Mouse (Mus musculus): Measurements from ENCODE around the gene Arhgef28.

Gene Arhgef28

DNA sequence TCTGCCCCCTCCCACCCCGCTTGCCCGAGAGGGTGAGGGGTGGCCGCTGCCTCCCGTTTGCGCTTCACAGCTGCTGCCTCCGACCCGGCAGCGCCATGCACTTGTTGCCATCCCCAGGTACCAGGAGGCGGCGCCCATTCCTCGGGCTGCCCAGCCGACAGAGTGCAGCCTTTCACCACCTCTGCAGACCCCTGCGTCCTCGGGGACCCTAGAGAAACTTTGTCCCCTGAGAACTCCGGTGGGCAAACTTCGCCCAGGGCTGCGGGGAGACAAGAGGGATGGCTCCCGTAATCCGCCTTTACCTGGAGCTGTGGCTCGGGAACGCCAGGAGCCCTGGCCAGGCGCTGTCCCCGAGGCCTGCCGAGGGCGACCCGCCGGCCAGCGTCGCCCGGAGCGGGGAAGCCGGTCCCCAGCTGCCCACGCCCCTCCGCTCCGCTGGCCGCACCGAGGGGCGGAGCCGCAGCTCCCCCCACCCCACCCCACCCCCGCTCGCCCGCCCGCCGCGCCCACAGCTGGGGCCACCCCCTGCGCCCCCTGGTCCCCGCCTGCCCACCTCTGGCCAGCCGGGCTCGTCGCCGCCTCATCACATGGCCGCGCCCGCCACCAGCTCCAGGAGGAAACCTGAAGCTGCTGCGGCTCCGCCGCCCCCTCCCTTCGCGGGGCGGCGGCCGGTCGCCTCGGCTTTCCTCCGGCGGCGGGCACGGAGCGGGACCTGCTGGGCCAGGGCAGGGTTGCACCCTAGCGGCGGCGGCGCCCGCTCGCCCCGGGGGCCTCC is at the start of gene Arhgef28:
TSS of gene Arhgef28 (minus strand) at position 669 of the 775 bp plus-strand sequence.
- DNase-seq (ENCODE audit: low spot score in 2 of 2) = peak; percentile 62 to 65

- DNase-seq (ENCODE audit: low spot score in 2 of 2) = peak; percentile 78 to 88
Observed at GRCm38 (mm10) chr13:98254921-98255320, 48.7 kb upstream of the Arhgef28 start.

DNA sequence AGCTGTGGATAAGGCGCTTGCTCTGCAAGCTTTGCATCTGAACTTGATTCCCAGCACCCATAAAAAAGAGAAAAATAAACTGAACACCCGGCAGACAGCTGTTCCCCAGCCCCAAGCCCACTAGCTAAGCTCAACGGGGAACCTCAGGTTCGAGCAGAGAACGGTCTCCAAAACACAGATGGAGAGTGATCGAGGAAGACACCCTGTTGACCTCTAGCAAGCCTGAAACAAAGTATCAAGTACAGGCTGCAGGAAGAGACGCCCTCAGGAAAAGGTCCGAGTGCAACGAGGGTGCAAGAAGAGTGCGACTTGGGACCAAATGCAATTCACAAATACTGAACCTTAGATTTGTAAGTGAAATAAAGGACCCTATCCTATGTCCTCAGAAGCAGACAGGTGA is 43.4 kb upstream of the Arhgef28 start:
- no peak for DNase-seq (ENCODE audit: low spot score in 2 of 2)

- DNase-seq (ENCODE audit: low spot score in 2 of 2) = no peak
Observed at GRCm38 (mm10) chr13:98245386-98245785, 39.1 kb upstream of the Arhgef28 start.

DNA sequence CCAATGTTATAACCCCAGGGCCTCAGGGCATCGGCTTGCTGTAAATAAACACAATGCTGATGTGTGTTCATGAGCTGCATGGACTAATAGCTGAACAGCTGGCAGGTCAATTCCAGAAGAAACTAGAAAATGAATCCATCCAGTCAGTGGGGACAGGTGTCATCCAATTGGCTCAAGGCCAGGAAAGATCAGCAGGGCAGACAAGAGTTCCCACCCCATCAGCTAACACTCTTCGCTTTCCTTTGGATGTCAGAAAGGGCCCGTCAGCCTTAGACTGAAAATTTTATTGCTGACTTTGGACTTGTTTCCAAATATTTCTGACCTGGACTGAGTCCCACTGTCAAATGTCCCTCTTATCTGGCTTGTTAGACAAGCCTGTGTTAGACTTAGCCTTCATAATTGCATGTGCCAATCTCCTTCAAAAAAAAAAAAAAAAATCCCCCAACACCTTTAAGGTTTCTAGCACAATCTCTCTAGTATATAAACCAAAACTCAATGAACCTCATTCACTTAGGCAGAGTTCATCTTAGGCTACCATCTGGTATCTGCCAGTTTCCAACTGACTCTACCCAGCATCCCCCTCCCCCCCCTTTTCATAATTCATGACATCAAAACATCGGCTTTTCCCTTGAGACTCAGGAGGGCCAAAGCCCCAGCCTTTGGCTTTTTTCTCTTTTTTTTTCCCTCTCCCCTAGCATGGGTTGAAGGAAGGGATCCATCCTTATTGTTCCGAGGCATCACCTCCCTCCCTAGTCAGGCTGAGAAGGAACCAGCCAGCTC is 38.5 kb upstream of the Arhgef28 start:
- no peak for DNase-seq (ENCODE audit: low spot score in 2 of 2)

- no peak for DNase-seq (ENCODE audit: low spot score in 2 of 2)
Observed at GRCm38 (mm10) chr13:98241531-98242282, 35.5 kb upstream of the Arhgef28 start.

- DNase-seq (ENCODE audit: low spot score in 2 of 2) = peak; percentile 84 to 90
Observed at GRCm38 (mm10) chr13:98239978-98240641, 33.9 kb upstream of the Arhgef28 start.

DNA sequence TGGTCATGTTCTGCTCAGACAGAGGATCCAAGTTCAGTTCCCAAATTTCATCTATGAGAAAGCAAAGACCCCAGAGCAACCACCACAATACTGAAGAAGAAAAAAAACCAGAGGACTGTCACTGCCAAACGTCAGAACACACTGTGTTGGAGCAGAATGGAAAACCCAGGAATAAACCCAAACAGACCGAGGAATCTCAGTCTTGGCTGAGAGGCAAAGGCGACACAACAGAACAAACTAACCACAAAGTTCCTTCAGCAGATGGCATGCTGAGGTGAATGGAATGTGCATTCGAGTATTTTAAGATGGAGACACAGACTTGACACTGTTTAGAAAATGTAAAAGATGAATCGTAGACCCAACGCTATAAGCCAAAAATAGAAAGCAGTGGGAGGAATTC is 29.2 kb upstream of the Arhgef28 start:
- DNase-seq (ENCODE audit: low spot score in 2 of 2) = peak in 1 of 2 experiments; percentile 49

- DNase-seq (ENCODE audit: low spot score in 2 of 2) = no peak
Observed at GRCm38 (mm10) chr13:98230511-98230910, 24.3 kb upstream of the Arhgef28 start.

DNA sequence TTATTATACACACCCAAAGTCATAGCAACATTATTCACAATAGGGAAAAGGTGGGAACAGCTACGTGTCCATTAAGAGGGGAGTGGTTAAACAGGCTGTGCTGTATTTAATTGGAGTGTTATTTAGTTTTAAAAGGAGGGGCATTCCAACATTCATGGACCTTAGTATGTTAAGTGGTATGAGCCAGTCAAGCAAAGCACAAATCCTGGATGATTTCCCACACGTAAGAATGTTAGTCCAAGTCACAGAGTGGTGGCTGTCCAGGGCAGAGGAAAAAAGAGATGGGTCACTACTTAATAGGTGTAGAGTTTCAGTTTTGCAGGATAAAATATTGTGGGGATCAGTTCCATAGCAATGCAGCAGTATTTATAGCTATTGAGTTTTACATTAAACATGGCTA is 20.0 kb upstream of the Arhgef28 start:
- no peak for DNase-seq (ENCODE audit: low spot score in 2 of 2)

GRCm38 (mm10) chr13:98222848-98223247 is 16.6 kb upstream of the Arhgef28 start:
- DNase-seq (ENCODE audit: low spot score in 2 of 2) = peak in 1 of 2 experiments; percentile 27

GRCm38 (mm10) chr13:98210137-98210536 is 3.9 kb upstream of the Arhgef28 start:
- no peak for DNase-seq (ENCODE audit: low spot score in 2 of 2)

DNA sequence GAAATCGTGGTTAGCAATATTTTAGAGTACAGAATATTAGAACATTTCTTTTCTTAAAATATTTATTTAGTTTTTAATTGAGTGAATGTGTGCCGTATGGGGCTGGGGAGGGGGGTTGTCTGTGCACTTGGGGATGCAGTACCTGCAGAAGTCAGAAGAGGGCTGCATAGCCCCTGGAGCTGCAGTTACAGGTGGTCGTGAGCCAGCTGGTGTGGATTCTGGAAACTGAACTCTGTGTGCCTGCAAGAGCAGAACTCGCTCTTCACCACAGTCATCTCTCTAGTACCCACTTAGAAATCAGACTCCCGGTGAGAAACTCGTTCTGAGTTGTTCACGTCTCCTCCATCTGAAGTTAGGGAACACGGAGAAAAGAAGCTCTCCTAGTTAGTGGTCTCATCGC is 2.6 kb upstream of the Arhgef28 start:
- peak; percentile 62 to 67 for DNase-seq (ENCODE audit: low spot score in 2 of 2)

DNA sequence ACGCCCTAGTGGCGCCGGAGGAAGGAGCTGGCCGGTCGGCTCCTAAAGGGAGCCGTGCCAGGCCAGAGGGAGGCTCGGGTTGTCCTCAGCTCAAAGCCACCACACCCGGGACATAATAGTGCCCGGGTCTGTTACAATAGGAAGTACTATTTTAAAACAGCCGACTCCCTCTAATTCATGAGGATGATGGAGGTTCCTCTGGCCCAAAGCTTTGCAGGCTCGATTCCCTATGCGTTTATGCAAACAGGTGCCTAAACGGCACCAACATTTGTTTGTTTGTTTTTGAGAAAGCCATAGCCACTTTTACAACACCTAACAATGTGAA is 269 bp upstream of the Arhgef28 start:
- DNase-seq (ENCODE audit: low spot score in 2 of 2) = no peak

- no peak for DNase-seq (ENCODE audit: low spot score in 2 of 2)
Observed at GRCm38 (mm10) chr13:98205111-98205510, 1.1 kb downstream of the Arhgef28 start.

- DNase-seq (ENCODE audit: low spot score in 2 of 2) = no peak
Observed at GRCm38 (mm10) chr13:98204371-98204770, 1.9 kb downstream of the Arhgef28 start.

- no peak for DNase-seq (ENCODE audit: low spot score in 2 of 2)
Observed at GRCm38 (mm10) chr13:98201436-98201835, 4.8 kb downstream of the Arhgef28 start.

DNA sequence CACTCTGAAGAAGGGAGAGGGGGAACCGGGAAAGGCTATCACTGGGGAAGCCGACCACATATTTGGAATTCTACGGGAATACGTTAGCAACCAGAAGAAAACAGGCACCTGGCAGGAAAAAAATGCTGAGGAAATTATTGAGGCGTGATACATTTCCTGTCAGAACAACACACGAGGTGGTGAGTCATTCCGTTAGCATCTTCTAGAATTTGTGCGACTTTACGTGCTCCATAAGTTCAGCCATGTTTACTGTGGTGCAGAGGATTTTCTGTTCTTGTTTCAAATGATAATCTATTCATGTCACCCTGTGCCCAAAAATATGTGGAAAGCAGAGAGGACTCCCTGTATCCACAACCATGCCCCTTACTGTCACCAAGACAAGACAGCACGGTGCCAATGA is 13.6 kb downstream of the Arhgef28 start:
- DNase-seq (ENCODE audit: low spot score in 2 of 2) = no peak

DNA sequence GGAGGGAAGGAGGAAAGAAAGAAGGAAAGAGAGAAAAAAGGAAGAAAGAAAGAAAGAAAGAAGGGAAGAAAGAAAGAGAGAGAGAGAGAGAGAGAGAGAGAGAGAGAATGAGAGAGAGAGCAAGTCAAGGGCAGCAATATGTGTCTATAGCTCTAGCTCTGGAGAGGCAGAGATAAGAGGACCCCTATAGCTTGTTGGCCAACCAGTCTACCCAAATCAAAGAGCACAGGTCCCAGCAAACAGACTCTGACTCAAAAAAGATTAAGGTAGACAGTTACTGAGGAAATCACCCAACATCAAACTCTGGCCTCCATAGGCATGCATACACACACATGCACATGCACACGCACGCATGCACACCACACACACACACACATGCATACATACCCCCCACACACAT is 17.7 kb downstream of the Arhgef28 start:
- no peak for DNase-seq (ENCODE audit: low spot score in 2 of 2)

DNA sequence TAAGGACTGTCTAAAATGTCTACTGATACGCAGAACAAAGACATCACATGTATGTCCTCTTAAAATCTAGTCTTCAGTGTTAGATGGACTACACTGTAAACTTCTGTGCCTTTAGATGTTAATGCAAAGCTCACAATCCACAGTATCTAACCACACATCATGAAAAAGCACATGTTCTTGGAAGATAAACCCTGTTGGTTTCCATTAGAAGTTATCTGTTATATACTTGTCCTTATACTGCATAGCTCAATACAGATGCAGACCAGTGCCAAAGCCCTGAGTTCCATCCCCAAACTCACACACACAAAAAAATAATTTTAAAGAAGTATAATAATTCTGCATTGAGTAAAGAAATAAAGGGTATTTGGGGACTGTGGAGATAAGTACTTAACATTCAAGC is 18.3 kb downstream of the Arhgef28 start:
- no peak for DNase-seq (ENCODE audit: low spot score in 2 of 2)

GRCm38 (mm10) chr13:98186179-98186578 is 20.1 kb downstream of the Arhgef28 start:
- DNase-seq (ENCODE audit: low spot score in 2 of 2) = peak; percentile 70 to 75

GRCm38 (mm10) chr13:98184632-98185031 is 21.6 kb downstream of the Arhgef28 start:
- no peak for DNase-seq (ENCODE audit: low spot score in 2 of 2)
